Mouse (Mus musculus) lung, postnatal 25 days (tissue): Measurements from ENCODE around the gene Prim2.
"Not testable (repeated sequence)": the region's sequence is repeated elsewhere in the genome, so short reads cannot be mapped to it uniquely, and the experiment has no call there.

Experiments
- DNase-seq: peaks from one replicate; pipeline ENCODE4 v3.0.0; 2022; ENCODE audit warnings: low spot score

Prim2 gene

GRCm38 (mm10) chr1:33650875-33651274 is 18.7 kb downstream of the Prim2 start:
- DNase-seq, result no peak

DNA sequence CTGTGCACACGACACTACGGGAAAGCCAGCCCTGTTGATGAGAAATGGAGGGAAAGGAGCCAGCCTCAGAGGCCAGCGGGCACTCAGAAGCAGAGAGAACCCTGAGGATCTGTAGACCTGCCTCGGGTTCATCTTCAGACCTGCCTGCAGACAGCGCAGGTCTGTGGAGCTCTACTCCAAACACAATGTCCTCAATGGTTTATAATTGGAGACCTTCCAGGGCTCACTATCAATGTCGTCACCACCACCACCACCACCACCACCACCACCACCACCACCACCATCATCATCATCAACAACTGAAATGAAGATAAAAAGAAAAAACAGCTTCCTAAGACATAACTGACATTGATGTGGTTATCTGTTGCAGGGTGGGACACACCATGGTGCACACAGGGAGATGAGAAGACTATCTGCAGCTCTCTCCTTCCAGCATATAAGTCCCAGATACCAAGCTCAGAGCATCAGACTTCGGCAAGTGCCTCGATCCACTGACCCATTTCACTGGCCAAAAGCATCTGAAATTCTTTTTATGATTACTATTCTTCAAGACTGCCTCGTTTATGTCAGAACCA is 20.0 kb downstream of the Prim2 start:
- DNase-seq, result no peak

GRCm38 (mm10) chr1:33649021-33649420 is 20.6 kb downstream of the Prim2 start:
- DNase-seq, result no peak

- no peak for DNase-seq
Observed at GRCm38 (mm10) chr1:33647661-33648060, 21.9 kb downstream of the Prim2 start.

GRCm38 (mm10) chr1:33647173-33647572 is 22.4 kb downstream of the Prim2 start:
- no peak for DNase-seq

GRCm38 (mm10) chr1:33645689-33646088 is 23.9 kb downstream of the Prim2 start:
- peak; percentile 69 for DNase-seq

- no peak for DNase-seq
Observed at GRCm38 (mm10) chr1:33641139-33641538, 28.5 kb downstream of the Prim2 start.

DNA sequence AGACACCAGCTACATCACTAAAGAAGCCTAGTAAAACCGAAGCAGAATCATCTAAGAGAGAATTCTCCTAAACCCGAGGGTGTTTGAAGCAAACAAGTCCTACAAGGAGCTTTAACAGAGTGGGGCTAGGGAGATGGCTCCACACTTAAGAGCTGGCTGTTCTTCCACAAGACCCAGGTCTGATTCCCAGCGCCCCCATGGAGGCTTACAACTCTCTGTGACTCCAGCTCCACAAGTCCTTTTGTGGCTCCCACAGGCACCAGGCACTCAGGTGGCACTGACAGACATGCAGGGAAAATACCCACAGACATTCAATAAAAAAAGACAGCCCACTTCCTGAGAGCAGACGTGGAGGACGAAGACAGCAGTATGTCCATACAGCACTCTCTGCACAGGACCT is 29.5 kb downstream of the Prim2 start:
- no peak for DNase-seq

- no peak for DNase-seq
Observed at GRCm38 (mm10) chr1:33639234-33639633, 30.4 kb downstream of the Prim2 start.

- DNase-seq, result no peak
Observed at GRCm38 (mm10) chr1:33637827-33638226, 31.8 kb downstream of the Prim2 start.

GRCm38 (mm10) chr1:33636421-33637195 is 33.0 kb downstream of the Prim2 start:
- no peak for DNase-seq

DNA sequence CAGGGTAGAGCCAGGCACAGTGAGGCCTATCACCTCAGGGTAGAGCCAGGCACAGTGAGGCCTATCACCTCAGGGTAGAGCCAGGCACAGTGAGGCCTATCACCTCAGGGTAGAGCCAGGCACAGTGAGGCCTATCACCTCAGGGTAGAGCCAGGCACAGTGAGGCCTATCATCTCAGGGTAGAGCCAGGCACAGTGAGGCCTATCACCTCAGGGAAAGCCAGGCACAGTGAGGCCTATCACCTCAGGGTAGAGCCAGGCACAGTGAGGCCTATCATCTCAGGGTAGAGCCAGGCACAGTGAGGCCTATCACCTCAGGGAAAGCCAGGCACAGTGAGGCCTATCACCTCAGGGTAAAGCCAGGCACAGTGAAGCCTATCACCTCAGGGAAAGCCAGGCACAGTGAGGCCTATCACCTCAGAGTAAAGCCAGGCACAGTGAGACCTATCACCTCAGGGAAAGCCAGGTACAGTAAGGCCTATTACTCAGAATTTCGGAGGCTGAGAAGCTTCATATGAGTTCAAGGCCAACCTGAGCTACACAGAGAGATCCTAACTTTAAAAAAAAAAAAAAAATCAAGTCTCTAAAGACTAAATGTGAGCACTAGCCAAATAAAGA is 38.5 kb downstream of the Prim2 start:
- not testable (repeated sequence) for DNase-seq

- no peak for DNase-seq
Observed at GRCm38 (mm10) chr1:33627803-33628202, 41.8 kb downstream of the Prim2 start.

- DNase-seq, result no peak
Observed at GRCm38 (mm10) chr1:33627070-33627469, 42.5 kb downstream of the Prim2 start.

- DNase-seq, result no peak
Observed at GRCm38 (mm10) chr1:33624900-33625299, 44.7 kb downstream of the Prim2 start.

GRCm38 (mm10) chr1:33624441-33624840 is 45.2 kb downstream of the Prim2 start:
- no peak for DNase-seq

DNA sequence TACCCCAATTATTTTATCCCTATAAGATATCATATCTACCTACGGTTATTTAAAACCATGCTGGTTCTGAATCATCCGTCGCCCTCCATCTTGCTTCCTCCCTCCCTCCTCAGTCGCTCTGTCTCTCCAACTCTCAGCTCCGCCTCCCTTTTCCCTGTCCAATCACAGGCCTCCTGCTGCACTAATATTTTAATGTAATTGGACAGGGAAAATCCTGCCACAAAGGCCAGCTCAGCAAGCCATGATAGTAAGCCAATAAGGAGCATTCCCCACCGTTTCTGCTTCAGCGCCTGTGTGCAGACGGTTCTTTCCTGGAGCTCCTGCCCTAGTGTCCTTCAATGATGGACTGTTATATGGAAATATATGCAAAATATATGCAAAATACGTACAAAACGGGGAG is 47.8 kb downstream of the Prim2 start:
- no peak for DNase-seq

GRCm38 (mm10) chr1:33620091-33620788 is 49.4 kb downstream of the Prim2 start:
- no peak for DNase-seq

DNA sequence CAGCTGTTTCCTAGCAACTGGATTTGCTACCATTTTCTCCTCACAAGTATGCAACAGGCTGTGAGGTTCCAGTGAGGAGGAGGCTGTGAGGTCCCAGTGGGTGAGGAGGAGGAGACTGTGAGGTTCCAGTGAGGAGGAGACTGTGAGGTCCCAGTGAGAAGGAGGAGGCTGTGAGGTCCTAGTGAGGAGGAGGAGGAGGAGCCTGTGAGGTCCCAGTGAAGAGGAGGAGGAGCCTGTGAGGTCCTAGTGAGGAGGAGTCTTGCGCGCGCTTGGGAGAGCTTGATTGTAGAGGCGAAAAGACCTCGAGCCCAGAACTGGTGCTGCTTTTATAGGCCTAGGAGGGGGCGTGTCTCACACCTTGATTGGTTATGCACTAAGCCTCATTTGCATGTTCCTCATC is 53.0 kb downstream of the Prim2 start:
- not testable (repeated sequence) for DNase-seq

GRCm38 (mm10) chr1:33612100-33612499 is 57.5 kb downstream of the Prim2 start:
- no peak for DNase-seq

GRCm38 (mm10) chr1:33610026-33610721 is 59.4 kb downstream of the Prim2 start:
- DNase-seq, result no peak

- no peak for DNase-seq
Observed at GRCm38 (mm10) chr1:33608133-33608532, 61.5 kb downstream of the Prim2 start.
